Mouse (Mus musculus) lung, adult 2 months (tissue): ENCODE data around the gene Ppp2r5c.

Experiments
- CTCF ChIP-seq: fragments of 200-500 bp; IDR thresholded peaks from 2 replicates; pipeline ENCODE4 v1.5.1; 2011; ENCODE audit warnings: mild to moderate bottlenecking, low read length, control low read depth; ENCODE audit not compliant: insufficient read depth
- POLR2A ChIP-seq: fragments of 200-500 bp; IDR thresholded peaks from 2 replicates; pipeline ENCODE4 v1.6.1; 2011; ENCODE audit warnings: low read depth, mild to moderate bottlenecking, control low read depth, low read length, borderline replicate concordance; ENCODE audit errors: extremely low read depth

- no peak for TF ChIP-seq CTCF
- TF ChIP-seq POLR2A, result no peak
Observed at GRCm38 (mm10) chr12:110539346-110539745, 92.4 kb downstream of the Ppp2r5c start.
